Mouse (Mus musculus) kidney, postnatal 0 days (tissue): ENCODE data around the gene Igfals. TPM values are rescaled to one million over a fixed set of nuclear protein-coding genes. Genes with fewer than 3 reads are reported as not detected.

Experiments
- ATAC-seq: fragments of 200-750 bp; cut with Nextera tagmentation; replicated peaks from 2 replicates; pipeline ENCODE4 v1.8.0; 2017; ENCODE audit warnings: low read depth, moderate number of reproducible peaks, moderate TSS enrichment, moderate library complexity; ENCODE audit not compliant: low FRiP score
- DNase-seq: peaks from one replicate; pipeline ENCODE4 v3.0.0-alpha.2; 2016; ENCODE audit warnings: low spot score
- H3K27ac ChIP-seq: fragments of 300-500 bp; sonication (generic); 2 replicates; pipeline ENCODE4 v1.5.1; 2014; ENCODE audit warnings: mild to moderate bottlenecking
- H3K27me3 ChIP-seq: fragments of 300-500 bp; sonication (generic); 2 replicates; pipeline ENCODE4 v1.6.1; 2014; ENCODE audit warnings: low read length, mixed read lengths; ENCODE audit not compliant: insufficient read depth
- H3K36me3 ChIP-seq: fragments of 300-500 bp; sonication (generic); 2 replicates; pipeline ENCODE4 v1.6.1; 2014; ENCODE audit warnings: low read length, mixed read lengths; ENCODE audit not compliant: insufficient read depth
- H3K4me1 ChIP-seq: fragments of 300-500 bp; sonication (generic); replicated peaks from 2 replicates; pipeline ENCODE4 v1.6.1; 2014; ENCODE audit warnings: antibody characterized with exemption, low read length, mixed read lengths; ENCODE audit not compliant: insufficient read depth
- H3K4me2 ChIP-seq: fragments of 300-500 bp; sonication (generic); 2 replicates; pipeline ENCODE4 v1.6.1; 2014; ENCODE audit warnings: mild to moderate bottlenecking, low read length, moderate library complexity, mixed read lengths
- H3K4me3 ChIP-seq: fragments of 300-500 bp; sonication (generic); replicated peaks from 2 replicates; pipeline ENCODE4 v1.5.1; 2014; ENCODE audit warnings: low read depth, low read length
- H3K9ac ChIP-seq: fragments of 300-500 bp; sonication (generic); 2 replicates; pipeline ENCODE4 v1.6.1; 2014; ENCODE audit warnings: low read depth, low read length
- H3K9me3 ChIP-seq: fragments of 300-500 bp; sonication (generic); replicated peaks from 2 replicates; pipeline ENCODE4 v1.6.1; 2016; ENCODE audit warnings: low read length, inconsistent platforms, mixed read lengths
- CTCF ChIP-seq: IDR thresholded peaks from 2 replicates; pipeline ENCODE4 v1.5.1; 2016; ENCODE audit warnings: antibody characterized with exemption, low read depth, mild to moderate bottlenecking, moderate library complexity
- WGBS: fragments of 180-500 bp; shearing (Covaris S2); extraction: QIAGEN DNeasy Blood & Tissue Kit; methylation state at CpG from one replicate; pipeline ENCODE4 v1.1.7; 2014; 5-methylcytosine and 5-hydroxymethylcytosine counted together
- polyA plus RNA-seq: library from polyadenylated mRNA; unstranded; fragments of >200 nt; fragmentation: Nextera tagmentation; extraction: Ambion mirVana; gene quantifications from 2 replicates; pipeline ENCODE4 v1.2.1, GENCODE M21; 2015

The Igfals gene
- polyA plus RNA-seq, 1 experiment from 2014 or later, result 8.2 TPM

GRCm38 (mm10) chr17:24850065-24850772 lies 15.6 kb upstream of the Igfals start, which contains the start of gene Fahd1:
Gene Fahd1 (minus strand): TSS chr17:24850364.
- Histone ChIP-seq H3K9ac (peak within 1 kb of the TSS; percentile 71), H3K4me2 (peak within 1 kb of the TSS; percentile 81), H3K4me3 (peak within 1 kb of the TSS; percentile 68), H3K27me3 (no peaks in the 10 kb centered on the region), H3K36me3 (peaks cover 3% of the 10 kb centered on the region; the same call in 1 of the 2 replicates), H3K4me1 (0 out of 2 replicates have a peak, but pooled peaks cover 8% of the 10 kb centered on the region), H3K9me3 (no peaks in the 10 kb centered on the region), H3K27ac (peak within 1 kb of the TSS; percentile 85)
- TF ChIP-seq CTCF, result no peak
- DNase-seq (peak; percentile 100), ATAC-seq (peak; percentile 98)
- under 1% methylated on average over 58 of the region's 58 CpGs for WGBS

- H3K27me3 ChIP-seq, result no peaks in the 10 kb centered on the region
- 0 out of 2 replicates have a peak, but pooled peaks cover 8% of the 10 kb centered on the region for H3K4me1 ChIP-seq
- WGBS, result under 1% methylated on average over 20 of the region's 20 CpGs
- H3K4me3 ChIP-seq, result peak overlapping the region; percentile 68
- no peak for TF ChIP-seq CTCF
- peak overlapping the region; percentile 85 for H3K27ac ChIP-seq
- H3K9ac ChIP-seq, result peak overlapping the region; percentile 71
- peaks cover 3% of the 10 kb centered on the region; the same call in 1 of the 2 replicates for H3K36me3 ChIP-seq
- ATAC-seq (no peak), DNase-seq (no peak)
- H3K4me2 ChIP-seq, result peak overlapping the region; percentile 81
- no peaks in the 10 kb centered on the region for H3K9me3 ChIP-seq
Measured at GRCm38 (mm10) chr17:24850773-24851127, 15.0 kb upstream of the Igfals start.

- Histone ChIP-seq H3K4me1 (0 out of 2 replicates have a peak, but pooled peaks cover 8% of the 10 kb centered on the region), H3K27me3 (no peaks in the 10 kb centered on the region), H3K4me2 (peak overlapping the region; percentile 81), H3K9me3 (no peaks in the 10 kb centered on the region), H3K27ac (no peak overlapping the region), H3K9ac (peak overlapping the region; percentile 71), H3K36me3 (peaks cover 6% of the 10 kb centered on the region; the same call in 1 of the 2 replicates), H3K4me3 (peak overlapping the region; percentile 68)
- WGBS, result 59% methylated on average over 10 of the region's 10 CpGs
- no peak for DNase-seq
- TF ChIP-seq CTCF, result no peak
- ATAC-seq, result no peak
Measured at GRCm38 (mm10) chr17:24851381-24852125, 14.2 kb upstream of the Igfals start.

- H3K9ac ChIP-seq, result no peak overlapping the region
- H3K4me1 ChIP-seq, result 0 out of 2 replicates have a peak, but pooled peaks cover 5% of the 10 kb centered on the region
- H3K4me3 ChIP-seq, result no peak overlapping the region
- H3K27ac ChIP-seq, result no peak overlapping the region
- H3K27me3 ChIP-seq, result no peaks in the 10 kb centered on the region
- ATAC-seq (peak; percentile 25; the same call in 1 of the 2 replicates), DNase-seq (no peak)
- TF ChIP-seq CTCF, result no peak
- H3K9me3 ChIP-seq, result no peaks in the 10 kb centered on the region
- H3K36me3 ChIP-seq, result peaks cover 11% of the 10 kb centered on the region; the same call in 1 of the 2 replicates
- 91% methylated on average over 3 of the region's 3 CpGs for WGBS
- no peak overlapping the region for H3K4me2 ChIP-seq
Measured at GRCm38 (mm10) chr17:24855838-24856464, 9.8 kb upstream of the Igfals start.

- peaks cover 17% of the 10 kb centered on the region for H3K36me3 ChIP-seq
- no peak for DNase-seq
- H3K4me2 ChIP-seq, result no peak overlapping the region
- no peak overlapping the region for H3K9ac ChIP-seq
- no peak for TF ChIP-seq CTCF
- no peak overlapping the region for H3K4me3 ChIP-seq
- ATAC-seq, result no peak
- no peaks in the 10 kb centered on the region for H3K9me3 ChIP-seq
- 0 out of 2 replicates have a peak, but pooled peaks cover 2% of the 10 kb centered on the region for H3K4me1 ChIP-seq
- H3K27me3 ChIP-seq, result no peaks in the 10 kb centered on the region
- H3K27ac ChIP-seq, result no peak overlapping the region
- 91% methylated on average over 13 of the region's 13 CpGs for WGBS
Measured at GRCm38 (mm10) chr17:24856589-24856988, 9.2 kb upstream of the Igfals start.

- H3K4me1 ChIP-seq, result no peaks in the 10 kb centered on the region
- ATAC-seq, result peak; percentile 63
- H3K36me3 ChIP-seq, result peaks cover 27% of the 10 kb centered on the region
- no peak overlapping the region for H3K9ac ChIP-seq
- no peak overlapping the region for H3K4me3 ChIP-seq
- H3K4me2 ChIP-seq, result no peak overlapping the region
- H3K27ac ChIP-seq, result no peak overlapping the region
- DNase-seq, result no peak
- WGBS, result 81% methylated on average over 8 of the region's 8 CpGs
- no peak for TF ChIP-seq CTCF
- no peaks in the 10 kb centered on the region for H3K27me3 ChIP-seq
- no peaks in the 10 kb centered on the region for H3K9me3 ChIP-seq
Measured at GRCm38 (mm10) chr17:24857831-24858470, 7.8 kb upstream of the Igfals start.
